Mouse (Mus musculus): ENCODE results near the gene Cnbp. TPM values are rescaled to one million over a fixed set of nuclear protein-coding genes. Genes with fewer than 3 reads are reported as not detected.
A peak's percentile ranks its signal among the peaks of the same experiment; 100 is the strongest.

The Cnbp gene
- polyA plus RNA-seq, 2 experiments, result 460 to 1,108 TPM

DNA sequence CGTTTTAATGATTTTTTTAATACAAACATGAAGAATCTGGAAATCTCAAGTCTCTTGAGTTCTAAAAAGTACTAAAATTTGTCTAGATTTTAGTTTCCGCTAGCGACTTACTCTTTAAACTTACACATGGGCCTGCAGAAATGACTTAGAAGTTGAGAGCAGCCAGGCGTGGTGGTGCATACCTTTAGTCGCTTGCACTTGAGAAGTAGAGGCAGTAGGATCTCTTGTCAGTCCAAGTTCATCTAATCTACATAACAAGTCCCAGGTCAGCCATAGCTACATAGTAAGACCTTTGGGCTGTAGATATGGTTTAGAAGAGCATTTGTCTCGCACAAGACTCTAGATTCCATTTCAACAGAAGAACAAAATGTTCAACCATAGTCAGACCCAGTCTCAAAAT is 965 bp upstream of the Cnbp start:
- no peaks in the 10 kb centered on the region for H3K27me3 ChIP-seq (ENCODE audit: control insufficient read depth, insufficient read depth, low read length)
- peak overlapping the region; percentile 100; the same call in 1 of the 2 replicates for H3K4me3 ChIP-seq (replicated peaks; ENCODE audit: low read length)
- peaks cover 10% of the 10 kb centered on the region for H3K36me3 ChIP-seq (ENCODE audit: control insufficient read depth, insufficient read depth, low read length)
- H3K4me1 ChIP-seq (ENCODE audit: control insufficient read depth, insufficient read depth, low read length), result peaks cover 21% of the 10 kb centered on the region
- ATAC-seq (ENCODE audit: low FRiP score, low read depth) (no peak), DNase-seq (ENCODE audit: low spot score) (no peak)
- H3K27ac ChIP-seq (replicated peaks; ENCODE audit: low read depth, low read length), result no peak overlapping the region
- H3K9ac ChIP-seq (ENCODE audit: low read depth, low read length, severe bottlenecking), result no peak overlapping the region
- TF ChIP-seq POLR2A (IDR thresholded peaks at IDR 0.05; ENCODE audit: borderline replicate concordance, extremely low read depth, insufficient read depth, insufficient read length), result no peak
- no peak overlapping the region for H3K4me2 ChIP-seq (replicated peaks; ENCODE audit: low read depth, low read length, severe bottlenecking)
- WGBS, result 84% methylated on average over 6 of the region's 6 CpGs
- no peaks in the 10 kb centered on the region for H3K9me3 ChIP-seq (ENCODE audit: control insufficient read depth, low read length)

DNA sequence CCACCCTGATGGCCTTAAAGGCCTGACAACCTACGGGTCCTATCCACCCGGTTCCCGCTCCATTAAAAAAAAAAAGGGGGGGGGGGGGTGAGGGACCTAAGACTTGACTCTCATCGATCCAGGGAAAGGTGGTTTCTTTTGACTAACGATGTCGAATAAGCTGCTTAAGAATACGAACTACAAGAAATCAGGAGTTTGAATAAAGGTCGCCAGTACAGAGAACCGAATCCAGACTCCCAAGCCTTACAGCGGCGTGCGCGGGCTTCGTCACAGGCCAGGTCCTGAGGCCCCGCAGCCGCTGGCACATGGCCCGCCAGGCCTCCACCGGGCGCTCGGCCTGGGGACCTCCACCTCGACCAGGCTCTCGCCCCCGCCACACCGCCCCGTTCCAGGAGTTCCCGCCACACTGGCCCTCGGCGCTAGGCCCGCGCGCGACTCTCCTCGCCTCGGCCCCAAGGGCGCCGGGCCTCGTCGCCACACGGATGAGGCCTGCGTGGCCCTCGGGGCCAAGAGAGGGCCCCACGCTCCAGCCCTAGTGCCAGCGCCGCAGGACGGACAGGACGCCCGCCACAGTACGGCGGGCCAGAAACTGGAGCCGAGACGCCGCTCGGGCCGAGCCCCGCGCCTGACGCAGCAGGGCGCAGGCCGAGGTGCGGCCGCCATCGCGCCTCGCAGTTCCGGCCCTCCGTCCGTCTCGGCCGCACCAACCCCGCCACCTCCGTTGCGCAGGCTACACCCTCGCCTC is 579 bp downstream of the Cnbp start:
- ATAC-seq (ENCODE audit: low FRiP score, low read depth) (peak; percentile 65), DNase-seq (ENCODE audit: low spot score) (no peak)
- peaks cover 29% of the 10 kb centered on the region for H3K4me1 ChIP-seq (ENCODE audit: control insufficient read depth, insufficient read depth, low read length)
- peak overlapping the region; percentile 60 for H3K4me2 ChIP-seq (replicated peaks; ENCODE audit: low read depth, low read length, severe bottlenecking)
- WGBS, result under 1% methylated on average over 62 of the region's 73 CpGs
- peak overlapping the region; percentile 100 for H3K9ac ChIP-seq (ENCODE audit: low read depth, low read length, severe bottlenecking)
- H3K27me3 ChIP-seq (ENCODE audit: control insufficient read depth, insufficient read depth, low read length), result no peaks in the 10 kb centered on the region
- H3K36me3 ChIP-seq (ENCODE audit: control insufficient read depth, insufficient read depth, low read length), result peaks cover 14% of the 10 kb centered on the region
- TF ChIP-seq POLR2A (IDR thresholded peaks at IDR 0.05; ENCODE audit: borderline replicate concordance, extremely low read depth, insufficient read depth, insufficient read length), result no peak
- H3K27ac ChIP-seq (replicated peaks; ENCODE audit: low read depth, low read length), result peak overlapping the region; percentile 94
- no peaks in the 10 kb centered on the region for H3K9me3 ChIP-seq (ENCODE audit: control insufficient read depth, low read length)
- peak overlapping the region; percentile 100 for H3K4me3 ChIP-seq (replicated peaks; ENCODE audit: low read length)

DNA sequence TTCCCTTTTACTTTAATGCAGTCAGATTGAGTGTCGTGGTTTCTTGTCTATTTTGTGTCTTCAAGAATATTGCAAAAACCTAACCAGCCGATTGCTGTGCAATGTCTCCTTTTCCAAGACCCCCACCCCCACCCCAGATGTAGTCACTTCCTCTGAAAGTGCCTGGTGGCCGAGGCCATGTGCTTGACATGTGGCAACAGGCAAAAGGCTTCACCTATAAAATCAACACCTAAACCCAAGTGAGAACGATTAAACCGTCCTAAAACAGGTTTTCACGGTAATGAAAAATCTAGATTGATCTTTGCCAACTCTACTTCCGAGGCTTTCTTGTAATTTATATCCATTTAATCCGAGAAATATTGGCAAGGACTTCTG is 1.1 kb downstream of the Cnbp start:
- Histone ChIP-seq H3K4me1 (ENCODE audit: control insufficient read depth, insufficient read depth, low read length) (peaks cover 29% of the 10 kb centered on the region), H3K4me3 (replicated peaks; ENCODE audit: low read length) (peak overlapping the region; percentile 100), H3K9ac (ENCODE audit: low read depth, low read length, severe bottlenecking) (peak overlapping the region; percentile 100), H3K36me3 (ENCODE audit: control insufficient read depth, insufficient read depth, low read length) (peaks cover 20% of the 10 kb centered on the region), H3K27me3 (ENCODE audit: control insufficient read depth, insufficient read depth, low read length) (no peaks in the 10 kb centered on the region), H3K27ac (replicated peaks; ENCODE audit: low read depth, low read length) (peak overlapping the region; percentile 94; the same call in 1 of the 2 replicates), H3K4me2 (replicated peaks; ENCODE audit: low read depth, low read length, severe bottlenecking) (peak overlapping the region; percentile 60), H3K9me3 (ENCODE audit: control insufficient read depth, low read length) (no peaks in the 10 kb centered on the region)
- peak; percentile 35 for DNase-seq (ENCODE audit: low spot score)
- WGBS, result under 1% methylated on average over 8 of the region's 8 CpGs
- no peak for ATAC-seq (ENCODE audit: low FRiP score, low read depth)
- TF ChIP-seq POLR2A (IDR thresholded peaks at IDR 0.05; ENCODE audit: borderline replicate concordance, extremely low read depth, insufficient read depth, insufficient read length), result no peak

DNA sequence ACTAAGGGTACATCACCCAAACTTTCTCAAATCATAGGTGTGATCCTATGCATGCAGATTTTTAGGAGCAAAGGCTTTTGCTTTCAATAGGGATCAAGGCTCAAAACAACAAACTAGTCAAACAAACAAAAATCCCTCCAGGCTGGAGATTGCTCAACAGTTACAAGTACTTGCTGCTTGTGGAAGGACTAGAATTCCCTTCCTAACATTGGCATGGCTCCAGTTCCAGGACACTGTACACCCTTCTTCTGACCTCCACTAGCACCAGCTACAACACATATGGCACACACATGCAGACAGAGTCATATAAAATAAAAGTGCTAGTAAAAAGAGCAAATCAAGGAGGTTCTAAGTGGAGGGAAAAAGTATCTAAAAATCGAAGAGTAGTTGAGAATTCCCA is 4.1 kb downstream of the Cnbp start:
- Histone ChIP-seq H3K4me2 (replicated peaks; ENCODE audit: low read depth, low read length, severe bottlenecking) (no peak overlapping the region), H3K4me1 (ENCODE audit: control insufficient read depth, insufficient read depth, low read length) (peaks cover 29% of the 10 kb centered on the region), H3K9ac (ENCODE audit: low read depth, low read length, severe bottlenecking) (no peak overlapping the region), H3K27ac (replicated peaks; ENCODE audit: low read depth, low read length) (no peak overlapping the region), H3K9me3 (ENCODE audit: control insufficient read depth, low read length) (no peaks in the 10 kb centered on the region), H3K36me3 (ENCODE audit: control insufficient read depth, insufficient read depth, low read length) (peaks cover 47% of the 10 kb centered on the region), H3K4me3 (replicated peaks; ENCODE audit: low read length) (no peak overlapping the region), H3K27me3 (ENCODE audit: control insufficient read depth, insufficient read depth, low read length) (no peaks in the 10 kb centered on the region)
- 42% methylated on average over 1 of the region's 1 CpGs for WGBS
- no peak for TF ChIP-seq POLR2A (IDR thresholded peaks at IDR 0.05; ENCODE audit: borderline replicate concordance, extremely low read depth, insufficient read depth, insufficient read length)
- no peak for DNase-seq (ENCODE audit: low spot score)
- ATAC-seq (ENCODE audit: low FRiP score, low read depth), result no peak

DNA sequence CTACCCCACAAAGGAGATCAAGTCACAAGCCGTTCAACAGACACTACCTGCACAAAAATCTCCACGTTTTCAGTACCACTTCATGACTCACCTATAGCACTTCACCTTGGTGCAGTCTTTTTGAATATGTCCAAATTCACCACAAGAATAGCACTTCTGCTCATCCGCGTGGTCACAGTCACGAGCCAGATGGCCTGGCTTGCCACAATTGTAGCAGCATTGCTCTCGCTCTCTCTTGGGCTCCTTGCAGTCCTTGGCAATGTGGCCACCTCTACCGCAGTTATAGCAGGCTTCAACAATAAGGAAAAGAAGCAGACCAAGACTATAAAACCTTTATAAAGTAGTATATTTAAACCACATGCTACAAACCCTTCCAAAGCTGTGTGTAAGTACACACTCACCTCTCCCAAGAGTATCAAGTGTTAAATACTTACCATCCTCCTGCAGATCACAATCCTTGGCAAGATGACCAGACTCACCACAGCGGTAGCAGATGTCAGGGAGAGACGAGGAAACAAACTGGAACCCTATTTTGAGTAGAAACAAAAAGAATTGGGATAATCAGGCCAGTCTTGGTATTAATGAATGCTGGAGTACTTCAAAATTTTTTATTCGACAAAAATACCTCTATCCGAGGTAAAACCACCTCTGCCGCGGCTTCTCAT is 5.7 kb downstream of the Cnbp start:
- 68% methylated on average over 13 of the region's 13 CpGs for WGBS
- peaks cover 51% of the 10 kb centered on the region for H3K36me3 ChIP-seq (ENCODE audit: control insufficient read depth, insufficient read depth, low read length)

More for the DNA sequence above, 5.7 kb downstream of the Cnbp start:
- no peak overlapping the region for H3K4me3 ChIP-seq (replicated peaks; ENCODE audit: low read length)
- H3K27me3 ChIP-seq (ENCODE audit: control insufficient read depth, insufficient read depth, low read length), result no peaks in the 10 kb centered on the region
- no peak overlapping the region for H3K27ac ChIP-seq (replicated peaks; ENCODE audit: low read depth, low read length)
- no peaks in the 10 kb centered on the region for H3K9me3 ChIP-seq (ENCODE audit: control insufficient read depth, low read length)
- no peak for ATAC-seq (ENCODE audit: low FRiP score, low read depth)
- DNase-seq (ENCODE audit: low spot score), result no peak
- TF ChIP-seq POLR2A (IDR thresholded peaks at IDR 0.05; ENCODE audit: borderline replicate concordance, extremely low read depth, insufficient read depth, insufficient read length), result no peak
- no peak overlapping the region for H3K4me2 ChIP-seq (replicated peaks; ENCODE audit: low read depth, low read length, severe bottlenecking)
- no peak overlapping the region for H3K9ac ChIP-seq (ENCODE audit: low read depth, low read length, severe bottlenecking)
- H3K4me1 ChIP-seq (ENCODE audit: control insufficient read depth, insufficient read depth, low read length), result peaks cover 29% of the 10 kb centered on the region
